Comparison of ENCODE assay signal across 8 mouse cellular contexts in the genomic region with DNA sequence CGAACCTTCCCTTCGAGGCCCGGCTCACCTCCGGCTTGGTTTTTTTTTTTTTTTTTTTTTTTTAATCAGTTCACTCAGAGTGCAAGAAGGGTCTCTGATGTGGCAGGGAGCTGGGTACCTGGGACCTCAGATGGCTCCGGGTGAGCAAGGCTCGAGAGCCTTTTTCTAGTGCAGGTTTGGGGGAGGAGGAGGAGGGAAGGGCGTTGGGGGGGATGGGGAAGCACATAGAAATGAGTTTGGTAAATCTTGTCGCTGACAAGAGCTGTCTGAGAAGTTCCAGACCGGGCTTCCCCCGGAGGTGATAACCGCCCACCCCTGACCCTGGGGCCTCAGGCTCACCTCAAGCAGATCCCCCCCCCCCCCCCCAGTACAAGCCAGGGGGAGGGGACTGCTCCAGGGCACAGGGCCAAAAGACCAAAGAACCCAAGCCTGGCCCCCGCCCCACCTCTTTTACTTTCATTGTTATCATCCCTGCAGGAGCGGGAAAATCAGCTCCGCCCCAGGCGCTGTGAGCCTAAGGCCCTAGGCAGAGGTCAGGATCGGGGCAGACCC. TPM values are rescaled to one million over a fixed set of nuclear protein-coding genes. Genes with fewer than 3 reads are reported as not detected.
DNase-seq lines count a peak whose midpoint lies in the region; ATAC-seq lines count a peak whose summit lies in the region.

A gene (minus strand): TSS at position 138 of the 552 bp plus-strand sequence.

- peaks cover 27% of the 10 kb centered on the region for H3K4me1 ChIP-seq in forebrain, embryonic 16.5 days (replicated peaks; ENCODE audit: control insufficient read depth, insufficient read depth, low read length)

- H3K27me3 ChIP-seq in forebrain, embryonic 16.5 days (replicated peaks; ENCODE audit: control insufficient read depth, insufficient read depth, low read length): no peaks in the 10 kb centered on the region

- no peaks in the 10 kb centered on the region for H3K9me3 ChIP-seq in forebrain, embryonic 16.5 days (ENCODE audit: control insufficient read depth, low read length)

- peak within 1 kb of the TSS; percentile 79 for H3K9ac ChIP-seq in forebrain, embryonic 16.5 days (replicated peaks; ENCODE audit: low read depth, low read length)

- DNase-seq in cerebellum, adult 11-12 months: peak; percentile 54
- DNase-seq in cerebellum, postnatal 4 days (ENCODE audit: low spot score in 2 of 2): no peak
- DNase-seq in right cerebral cortex, adult 18-20 months: peak; percentile 12
- DNase-seq in right cerebral cortex, postnatal 36 days (ENCODE audit: low spot score in 2 of 2): no peak
- DNase-seq in left cerebral cortex, postnatal 14 days (ENCODE audit: low spot score in 2 of 2): no peak
- DNase-seq in neural tube, embryonic 10.5 days (ENCODE audit: extremely low spot score, low spot score): peak; percentile 88
- DNase-seq in urinary bladder, postnatal 14 days (ENCODE audit: low spot score): no peak

- peak within 1 kb of the TSS; percentile 67 for H3K4me3 ChIP-seq in forebrain, embryonic 16.5 days (replicated peaks; ENCODE audit: low read length)

- intact Hi-C loops in left cerebral cortex, postnatal 14 days (cut with DNase I): loop anchor here (5.0 kb wide), 1 partner anchor 40 kb away; no protein-coding TSS in a partner anchor

- no peak; the same call in 1 of the 2 replicates for ATAC-seq in forebrain, embryonic 16.5 days

- H3K36me3 ChIP-seq in forebrain, embryonic 16.5 days (ENCODE audit: control insufficient read depth, insufficient read depth): no peaks in the 10 kb centered on the region

- H3K27ac ChIP-seq in forebrain, embryonic 16.5 days (ENCODE audit: low read length): peak within 1 kb of the TSS; percentile 77

- 4% methylated on average over 16 of the region's 16 CpGs for WGBS in forebrain, embryonic 16.5 days

- H3K4me2 ChIP-seq in forebrain, embryonic 16.5 days (ENCODE audit: low read length): peak within 1 kb of the TSS; percentile 86

RNA-seq across cellular contexts. Expression of the gene that starts here (rescaled TPM):
- polyA plus RNA-seq in forebrain, embryonic 16.5 days (2015; fragmentation: Nextera tagmentation; extraction: Ambion mirVana): 256 and 290 TPM in 2 replicates
- total RNA-seq in left cerebral cortex, postnatal 14 days (2021): 10 to 100 TPM; 24.9 to 26.3 TPM

Comparison
In these comparisons a context has a peak if more than half of its experiments do, and no peak if none do; other contexts are left out.
1. DNase-seq: peak in cerebellum, adult 11-12 months (single experiment), right cerebral cortex, adult 18-20 months (single experiment) and neural tube, embryonic 10.5 days (single experiment); none in cerebellum, postnatal 4 days (0 of 2), right cerebral cortex, postnatal 36 days (0 of 2), left cerebral cortex, postnatal 14 days (0 of 2) and urinary bladder, postnatal 14 days (single experiment).